Mouse (Mus musculus) megakaryocyte progenitor cell, adult 5-6 weeks (primary cell): ENCODE results near the gene Ranbp2. TPM values are rescaled to one million over a fixed set of nuclear protein-coding genes. Genes with fewer than 3 reads are reported as not detected.
"Not testable (repeated sequence)": the region's sequence is repeated elsewhere in the genome, so short reads cannot be mapped to it uniquely, and the experiment has no call there.

Source experiments
- ATAC-seq: replicated peaks from 2 replicates; pipeline ENCODE4 v1.8.0; 2016; ENCODE audit warnings: mild to moderate bottlenecking, moderate TSS enrichment, inconsistent platforms; ENCODE audit not compliant: poor library complexity
- total RNA-seq, 2 experiments: library from RNA; stranded (forward) in 1 of 2; stranded (reverse) in 1 of 2; fragments of 157-497, 149-512 nt in 1 of 2; fragments of 200-1000 nt in 1 of 2; gene quantifications; 2 replicates each; pipeline versions ENCODE4 v1.2.3 to v1.2.4; 2015 to 2017

Gene Ranbp2
- total RNA-seq, 2 experiments from 2014 or later = 161 to 177 TPM

- ATAC-seq = no peak
Observed at GRCm38 (mm10) chr10:58496732-58497131, 50.0 kb downstream of the Ranbp2 start.

- ATAC-seq = peak; percentile 94
Observed at GRCm38 (mm10) chr10:58497320-58498284, 50.9 kb downstream of the Ranbp2 start, which contains the start of gene Ccdc138. Gene Ccdc138, plus strand, starts transcription at chr10:58497948.

- ATAC-seq = peak; percentile 10; the same call in 1 of the 2 replicates
Observed at GRCm38 (mm10) chr10:58498516-58498915, 51.8 kb downstream of the Ranbp2 start.

GRCm38 (mm10) chr10:58529358-58529757 lies 82.6 kb downstream of the Ranbp2 start:
- ATAC-seq = no peak

GRCm38 (mm10) chr10:58530896-58531790 lies 84.4 kb downstream of the Ranbp2 start:
- ATAC-seq = no peak

- ATAC-seq = no peak
Observed at GRCm38 (mm10) chr10:58532177-58532576, 85.5 kb downstream of the Ranbp2 start.

- not testable (repeated sequence) for ATAC-seq
Observed at GRCm38 (mm10) chr10:58536276-58536675, 89.6 kb downstream of the Ranbp2 start.

GRCm38 (mm10) chr10:58540613-58541012 lies 93.9 kb downstream of the Ranbp2 start:
- no peak for ATAC-seq

Other genes with a start within 250 kb of the Ranbp2 start
- not detected in 2 replicates for gene AW822073, start 222.0 kb upstream of the Ranbp2 start, total RNA-seq (2015)
- gene AW822073, start 222.0 kb upstream of the Ranbp2 start, total RNA-seq (2017) = not detected in 2 replicates
- gene Duxf3, start 214.2 kb upstream of the Ranbp2 start, total RNA-seq (2015) = not detected in 2 replicates
- gene Duxf3, start 214.2 kb upstream of the Ranbp2 start, total RNA-seq (2017) = not detected in 2 replicates
- not detected in 2 replicates for gene Gm4981, start 210.2 kb upstream of the Ranbp2 start, total RNA-seq (2015)
- gene Gm4981, start 210.2 kb upstream of the Ranbp2 start, total RNA-seq (2017) = not detected in 2 replicates
- 41.4 and 45.6 TPM in 2 replicates for gene Gcc2, start 191.4 kb upstream of the Ranbp2 start, total RNA-seq (2015)
- 39.4 and 47.6 TPM in 2 replicates for gene Gcc2, start 191.4 kb upstream of the Ranbp2 start, total RNA-seq (2017)
- 107 and 116 TPM in 2 replicates for gene Lims1, start 123.5 kb upstream of the Ranbp2 start, total RNA-seq (2015)
- gene Lims1, start 123.5 kb upstream of the Ranbp2 start, total RNA-seq (2017) = 68.9 and 71.3 TPM in 2 replicates
- 5.0 and 5.7 TPM in 2 replicates for gene Ccdc138, start 51.0 kb downstream of the Ranbp2 start, total RNA-seq (2015)
- gene Ccdc138, start 51.0 kb downstream of the Ranbp2 start, total RNA-seq (2017) = 4.1 and 5.3 TPM in 2 replicates
- not detected in 2 replicates for gene Edar, start 228.7 kb downstream of the Ranbp2 start, total RNA-seq (2015)
- gene Edar, start 228.7 kb downstream of the Ranbp2 start, total RNA-seq (2017) = 0.07 TPM in 1 of 2 replicates, not detected in the other